Mouse (Mus musculus): ENCODE measurements at regions not wholly inside any gene's neighbourhood (a gene's known extent, or its start where the extent isn't known, plus 50 kb on each side); places are given as distances from the start of the nearest gene placed in this dataset.

- peak; percentile 77 for ATAC-seq (ENCODE audit: low FRiP score, low read depth)
- no peaks in the 10 kb centered on the region for H3K9me3 ChIP-seq
- H3K36me3 ChIP-seq: no peaks in the 10 kb centered on the region
- no peak overlapping the region for H3K4me2 ChIP-seq (replicated peaks)
- WGBS: 17% methylated on average over 3 of the region's 3 CpGs
- H3K4me1 ChIP-seq: no peaks in the 10 kb centered on the region
- H3K27ac ChIP-seq: no peak overlapping the region
- no peaks in the 10 kb centered on the region for H3K27me3 ChIP-seq
- H3K9ac ChIP-seq: no peak overlapping the region
- no peak overlapping the region for H3K4me3 ChIP-seq
Measured at GRCm38 (mm10) chr10:100792166-100792565, 201.9 kb downstream of the 1700017N19Rik start.

DNA sequence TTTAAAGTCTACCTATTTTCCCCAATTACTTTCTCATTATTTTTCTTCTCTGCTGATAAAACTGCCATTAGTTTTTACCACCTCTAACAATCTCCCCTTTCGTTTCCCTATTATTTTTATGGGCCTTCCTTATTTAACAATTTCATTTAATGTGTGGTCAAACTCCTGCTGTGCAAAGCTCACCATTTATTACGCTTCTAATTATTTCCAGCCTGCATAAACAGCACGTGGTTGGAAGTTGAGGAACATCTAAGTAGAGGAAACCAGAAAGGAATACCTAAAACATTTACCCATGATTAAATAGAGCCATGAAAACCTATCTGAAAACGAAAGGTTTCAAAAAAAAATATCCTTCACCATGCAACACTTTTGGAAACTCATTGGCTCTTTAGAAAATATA is 202.3 kb downstream of the 1700017N19Rik start:
- no peak overlapping the region for H3K9ac ChIP-seq
- no peaks in the 10 kb centered on the region for H3K36me3 ChIP-seq
- no peak overlapping the region for H3K27ac ChIP-seq
- peak; percentile 72; the same call in 1 of the 2 replicates for ATAC-seq (ENCODE audit: low FRiP score, low read depth)
- H3K9me3 ChIP-seq: no peaks in the 10 kb centered on the region
- no peak overlapping the region for H3K4me3 ChIP-seq
- H3K4me2 ChIP-seq (replicated peaks): no peak overlapping the region
- H3K27me3 ChIP-seq: no peaks in the 10 kb centered on the region
- WGBS: 10% methylated on average over 4 of the region's 4 CpGs
- no peaks in the 10 kb centered on the region for H3K4me1 ChIP-seq

- ATAC-seq (ENCODE audit: low FRiP score, low read depth): no peak
- Histone ChIP-seq H3K4me3 (no peak overlapping the region), H3K27ac (no peak overlapping the region), H3K4me2 (replicated peaks) (no peak overlapping the region), H3K9ac (no peak overlapping the region), H3K9me3 (no peaks in the 10 kb centered on the region), H3K36me3 (no peaks in the 10 kb centered on the region), H3K4me1 (no peaks in the 10 kb centered on the region), H3K27me3 (no peaks in the 10 kb centered on the region)
- 58% methylated on average over 6 of the region's 6 CpGs for WGBS
Measured at GRCm38 (mm10) chr10:100795215-100795972, 205.1 kb downstream of the 1700017N19Rik start.

- Histone ChIP-seq H3K27me3 (no peaks in the 10 kb centered on the region), H3K4me2 (replicated peaks) (no peak overlapping the region), H3K9ac (no peak overlapping the region), H3K36me3 (no peaks in the 10 kb centered on the region), H3K4me3 (no peak overlapping the region), H3K4me1 (no peaks in the 10 kb centered on the region), H3K9me3 (no peaks in the 10 kb centered on the region), H3K27ac (no peak overlapping the region)
- ATAC-seq (ENCODE audit: low FRiP score, low read depth): no peak
- WGBS: 75% methylated on average over 2 of the region's 2 CpGs
Measured at GRCm38 (mm10) chr10:100811639-100812038, 221.4 kb downstream of the 1700017N19Rik start.

GRCm38 (mm10) chr10:100834794-100835193 is 244.5 kb downstream of the 1700017N19Rik start:
- Histone ChIP-seq H3K4me2 (replicated peaks) (no peak overlapping the region), H3K27ac (no peak overlapping the region), H3K4me1 (no peaks in the 10 kb centered on the region), H3K9me3 (no peaks in the 10 kb centered on the region), H3K27me3 (no peaks in the 10 kb centered on the region), H3K9ac (no peak overlapping the region), H3K4me3 (no peak overlapping the region), H3K36me3 (no peaks in the 10 kb centered on the region)
- WGBS: 71% methylated on average over 4 of the region's 4 CpGs
- ATAC-seq (ENCODE audit: low FRiP score, low read depth): no peak

- no peaks in the 10 kb centered on the region for H3K27me3 ChIP-seq
- peak; percentile 48; the same call in 1 of the 2 replicates for ATAC-seq (ENCODE audit: low FRiP score, low read depth)
- 0 out of 2 replicates have a peak, but pooled peaks cover 5% of the 10 kb centered on the region for H3K4me1 ChIP-seq
- H3K36me3 ChIP-seq: no peaks in the 10 kb centered on the region
- H3K27ac ChIP-seq: no peak overlapping the region
- H3K9ac ChIP-seq: no peak overlapping the region
- no peaks in the 10 kb centered on the region for H3K9me3 ChIP-seq
- no peak overlapping the region for H3K4me2 ChIP-seq (replicated peaks)
- no peak overlapping the region for H3K4me3 ChIP-seq
Measured at GRCm38 (mm10) chr10:100853213-100853612, 262.9 kb downstream of the 1700017N19Rik start.

DNA sequence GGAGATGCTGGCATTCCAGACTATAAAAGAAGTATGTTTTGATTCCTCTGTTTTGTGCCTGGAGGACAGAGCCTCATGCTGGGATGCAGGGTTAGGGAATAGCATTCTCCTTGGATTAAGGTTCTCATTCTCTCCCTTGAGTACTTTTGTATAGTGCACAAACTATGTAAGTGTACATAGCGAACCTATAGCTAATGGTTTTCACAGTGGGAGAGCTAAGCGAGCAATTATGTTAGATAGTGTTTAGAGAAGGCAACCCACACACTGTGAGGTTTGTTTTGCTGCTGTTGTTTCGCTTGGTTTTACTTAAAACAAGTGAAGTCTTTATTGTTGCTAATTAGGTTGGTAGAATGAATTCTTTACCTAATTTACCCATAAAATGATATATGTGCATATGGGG is 266.2 kb downstream of the 1700017N19Rik start:
- ATAC-seq (ENCODE audit: low FRiP score, low read depth): no peak
- no peak overlapping the region for H3K4me2 ChIP-seq (replicated peaks)

GRCm38 (mm10) chr10:100865501-100866181 is 275.4 kb downstream of the 1700017N19Rik start:
- no peak for ATAC-seq (ENCODE audit: low FRiP score, low read depth)
- Histone ChIP-seq H3K27ac (no peak overlapping the region), H3K4me3 (no peak overlapping the region), H3K36me3 (no peaks in the 10 kb centered on the region), H3K9me3 (no peaks in the 10 kb centered on the region), H3K4me1 (peaks cover 5% of the 10 kb centered on the region; the same call in 1 of the 2 replicates), H3K27me3 (no peaks in the 10 kb centered on the region), H3K9ac (no peak overlapping the region), H3K4me2 (replicated peaks) (no peak overlapping the region)
- 36% methylated on average over 6 of the region's 6 CpGs for WGBS

More for the DNA sequence above, 266.2 kb downstream of the 1700017N19Rik start:
- H3K9ac ChIP-seq: no peak overlapping the region
- H3K36me3 ChIP-seq: no peaks in the 10 kb centered on the region
- H3K4me3 ChIP-seq: no peak overlapping the region
- no peak overlapping the region for H3K27ac ChIP-seq
- 44% methylated on average over 3 of the region's 3 CpGs for WGBS
- H3K27me3 ChIP-seq: no peaks in the 10 kb centered on the region
- no peaks in the 10 kb centered on the region for H3K9me3 ChIP-seq
- 0 out of 2 replicates have a peak, but pooled peaks cover 5% of the 10 kb centered on the region for H3K4me1 ChIP-seq

DNA sequence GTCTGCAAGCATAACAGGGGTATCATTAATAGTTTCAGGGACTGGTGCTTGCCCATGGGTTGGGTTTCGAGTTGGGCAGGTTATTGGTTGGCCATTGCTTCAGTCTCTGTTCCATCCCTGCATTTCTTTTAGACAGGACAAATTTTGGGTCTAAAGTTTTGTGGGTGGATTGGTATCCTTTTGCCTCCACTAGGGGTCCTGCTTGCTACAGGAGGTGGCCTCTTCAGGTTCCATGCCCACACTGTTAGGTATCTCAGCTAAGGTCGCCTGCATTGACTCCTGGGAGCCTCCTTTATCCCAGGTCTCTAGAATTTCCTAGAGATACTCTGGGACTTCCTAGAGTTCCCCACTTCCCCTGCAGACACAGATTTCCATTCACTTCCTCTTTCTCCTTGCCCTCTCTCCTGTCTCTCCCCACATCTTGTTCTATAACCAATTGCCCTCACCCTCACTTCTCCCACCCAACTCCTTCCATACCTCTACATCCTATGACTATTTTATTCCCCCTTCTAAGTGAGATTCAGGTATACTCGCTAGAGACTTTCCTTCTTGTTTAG is 278.2 kb downstream of the 1700017N19Rik start:
- ATAC-seq (ENCODE audit: low FRiP score, low read depth): no peak
- Histone ChIP-seq H3K4me3 (no peak overlapping the region), H3K27me3 (no peaks in the 10 kb centered on the region), H3K36me3 (no peaks in the 10 kb centered on the region), H3K4me2 (replicated peaks) (no peak overlapping the region), H3K27ac (no peak overlapping the region), H3K9ac (no peak overlapping the region), H3K9me3 (no peaks in the 10 kb centered on the region), H3K4me1 (peaks cover 5% of the 10 kb centered on the region; the same call in 1 of the 2 replicates)
- 39% methylated on average over 3 of the region's 3 CpGs for WGBS

GRCm38 (mm10) chr10:100882584-100882983 is 292.3 kb downstream of the 1700017N19Rik start:
- Histone ChIP-seq H3K4me2 (replicated peaks) (no peak overlapping the region), H3K27ac (no peak overlapping the region), H3K9ac (no peak overlapping the region), H3K4me3 (no peak overlapping the region), H3K4me1 (no peaks in the 10 kb centered on the region), H3K36me3 (no peaks in the 10 kb centered on the region), H3K27me3 (no peaks in the 10 kb centered on the region), H3K9me3 (no peaks in the 10 kb centered on the region)
- ATAC-seq (ENCODE audit: low FRiP score, low read depth): no peak
- WGBS: 74% methylated on average over 2 of the region's 2 CpGs

- Histone ChIP-seq H3K27ac (no peak overlapping the region), H3K9me3 (no peaks in the 10 kb centered on the region), H3K4me1 (no peaks in the 10 kb centered on the region), H3K4me2 (replicated peaks) (no peak overlapping the region), H3K4me3 (no peak overlapping the region), H3K9ac (no peak overlapping the region), H3K27me3 (no peaks in the 10 kb centered on the region), H3K36me3 (no peaks in the 10 kb centered on the region)
- 72% methylated on average over 2 of the region's 2 CpGs for WGBS
- no peak for ATAC-seq (ENCODE audit: low FRiP score, low read depth)
Measured at GRCm38 (mm10) chr10:100922976-100923375, 332.7 kb downstream of the 1700017N19Rik start.

DNA sequence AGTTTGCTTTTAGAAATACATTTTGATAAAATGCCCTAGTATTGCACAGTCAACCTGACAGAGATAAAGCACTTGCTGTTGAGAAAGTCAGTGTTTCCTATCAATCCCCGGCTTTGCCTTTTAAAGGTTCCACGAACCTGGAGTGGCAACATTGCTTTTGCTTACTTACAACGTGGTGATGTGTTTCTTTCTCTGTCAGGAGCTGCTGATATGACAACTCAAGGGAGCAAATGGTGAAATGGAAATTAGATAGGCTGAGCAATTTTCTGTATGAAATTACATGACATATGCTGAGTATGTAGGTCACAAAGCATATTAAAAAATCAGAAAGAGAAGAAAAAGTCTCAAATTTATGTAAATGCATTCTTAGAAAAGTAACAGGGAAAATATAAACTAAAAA is 336.8 kb downstream of the 1700017N19Rik start:
- H3K27me3 ChIP-seq: no peaks in the 10 kb centered on the region
- H3K4me2 ChIP-seq (replicated peaks): no peak overlapping the region
- WGBS: 71% methylated on average over 3 of the region's 3 CpGs
- no peak overlapping the region for H3K9ac ChIP-seq
- no peaks in the 10 kb centered on the region for H3K36me3 ChIP-seq
- no peaks in the 10 kb centered on the region for H3K9me3 ChIP-seq
- H3K4me1 ChIP-seq: no peaks in the 10 kb centered on the region
- H3K27ac ChIP-seq: no peak overlapping the region
- ATAC-seq (ENCODE audit: low FRiP score, low read depth): no peak
- no peak overlapping the region for H3K4me3 ChIP-seq
